Mouse (Mus musculus) stomach, postnatal 0 days (tissue): ENCODE data around the gene Sestd1. TPM values are rescaled to one million over a fixed set of nuclear protein-coding genes. Genes with fewer than 3 reads are reported as not detected.

Source experiments
- ATAC-seq: fragments of 200-750 bp; cut with Nextera tagmentation; 2 replicates; pipeline ENCODE4 v1.8.0; 2017; ENCODE audit not compliant: low FRiP score, low TSS enrichment
- DNase-seq: peaks from one replicate; pipeline ENCODE4 v3.0.0-alpha.2; 2016; ENCODE audit warnings: low spot score
- H3K27ac ChIP-seq: fragments of 300-500 bp; sonication (generic); replicated peaks from 2 replicates; pipeline ENCODE4 v1.5.1; 2014; ENCODE audit warnings: mild to moderate bottlenecking, control low read depth
- H3K27me3 ChIP-seq: fragments of 300-500 bp; sonication (generic); 2 replicates; pipeline ENCODE4 v1.6.1; 2014; ENCODE audit warnings: low read length; ENCODE audit not compliant: control insufficient read depth, insufficient read depth
- H3K36me3 ChIP-seq: fragments of 300-500 bp; sonication (generic); 2 replicates; pipeline ENCODE4 v1.6.1; 2014; ENCODE audit warnings: low read length, mixed read lengths; ENCODE audit not compliant: control insufficient read depth, insufficient read depth
- H3K4me1 ChIP-seq: fragments of 300-500 bp; sonication (generic); replicated peaks from 2 replicates; pipeline ENCODE4 v1.6.1; 2014; ENCODE audit warnings: antibody characterized with exemption; ENCODE audit not compliant: control insufficient read depth, insufficient read depth
- H3K4me2 ChIP-seq: fragments of 300-500 bp; sonication (generic); replicated peaks from 2 replicates; pipeline ENCODE4 v1.6.1; 2014; ENCODE audit warnings: low read depth, mild to moderate bottlenecking, control low read depth, moderate library complexity
- H3K4me3 ChIP-seq: fragments of 300-500 bp; sonication (generic); 2 replicates; pipeline ENCODE4 v1.5.1; 2014; ENCODE audit warnings: low read depth, low read length, control low read depth
- H3K9ac ChIP-seq: fragments of 300-500 bp; sonication (generic); 2 replicates; pipeline ENCODE4 v1.6.1; 2014; ENCODE audit warnings: mild to moderate bottlenecking, low read length, control low read depth, mixed read lengths
- H3K9me3 ChIP-seq: fragments of 300-500 bp; sonication (generic); 2 replicates; pipeline ENCODE4 v1.6.1; 2016; ENCODE audit warnings: low read length; ENCODE audit not compliant: control insufficient read depth
- CTCF ChIP-seq: IDR thresholded peaks from 2 replicates; pipeline ENCODE4 v1.5.1; 2016; ENCODE audit warnings: antibody characterized with exemption, low read depth, mild to moderate bottlenecking, moderate library complexity
- EP300 ChIP-seq: optimal IDR thresholded peaks from 2 replicates; pipeline ENCODE3; 2016; ENCODE audit warnings: antibody characterized with exemption
- WGBS: fragments of 180-500 bp; shearing (Covaris S2); extraction: QIAGEN DNeasy Blood & Tissue Kit; methylation state at CpG from one replicate; pipeline ENCODE4 v1.1.7; 2014; 5-methylcytosine and 5-hydroxymethylcytosine counted together
- polyA plus RNA-seq: library from polyadenylated mRNA; unstranded; fragments of >200 nt; fragmentation: Nextera tagmentation; extraction: Ambion mirVana; gene quantifications from 2 replicates; pipeline ENCODE4 v1.2.1, GENCODE M21; 2015

The Sestd1 gene
- polyA plus RNA-seq, 1 experiment from 2014 or later: 7.5 TPM

DNA sequence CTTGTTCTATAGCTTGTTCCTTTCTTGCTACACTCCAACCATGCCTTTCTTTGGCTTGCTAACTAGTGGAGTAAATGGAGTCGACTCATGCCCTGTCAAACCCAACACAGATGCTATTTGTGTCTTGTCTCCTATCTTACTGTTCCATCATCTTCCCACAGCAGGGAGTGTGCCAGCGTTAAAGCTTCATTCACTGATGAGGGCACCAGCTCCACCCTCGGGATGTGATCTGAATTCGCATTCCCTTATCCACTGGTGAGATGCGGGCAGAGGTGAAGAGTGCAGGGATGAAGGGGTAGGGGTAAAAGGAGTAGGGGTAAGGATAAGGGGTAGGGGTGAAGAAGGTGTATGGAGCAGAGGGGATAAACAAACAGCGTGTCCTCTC is 97.4 kb downstream of the Sestd1 start:
- H3K9ac ChIP-seq: no peak overlapping the region
- TF ChIP-seq CTCF (no peak), EP300 (no peak)
- H3K36me3 ChIP-seq: no peaks in the 10 kb centered on the region; the same call in 1 of the 2 replicates
- no peak overlapping the region for H3K4me3 ChIP-seq
- no peaks in the 10 kb centered on the region for H3K27me3 ChIP-seq
- H3K4me2 ChIP-seq: no peak overlapping the region
- 76% methylated on average over 6 of the region's 6 CpGs for WGBS
- ATAC-seq (no peak), DNase-seq (no peak)
- H3K27ac ChIP-seq: no peak overlapping the region; the same call in 1 of the 2 replicates
- H3K9me3 ChIP-seq: no peaks in the 10 kb centered on the region
- H3K4me1 ChIP-seq: no peaks in the 10 kb centered on the region

DNA sequence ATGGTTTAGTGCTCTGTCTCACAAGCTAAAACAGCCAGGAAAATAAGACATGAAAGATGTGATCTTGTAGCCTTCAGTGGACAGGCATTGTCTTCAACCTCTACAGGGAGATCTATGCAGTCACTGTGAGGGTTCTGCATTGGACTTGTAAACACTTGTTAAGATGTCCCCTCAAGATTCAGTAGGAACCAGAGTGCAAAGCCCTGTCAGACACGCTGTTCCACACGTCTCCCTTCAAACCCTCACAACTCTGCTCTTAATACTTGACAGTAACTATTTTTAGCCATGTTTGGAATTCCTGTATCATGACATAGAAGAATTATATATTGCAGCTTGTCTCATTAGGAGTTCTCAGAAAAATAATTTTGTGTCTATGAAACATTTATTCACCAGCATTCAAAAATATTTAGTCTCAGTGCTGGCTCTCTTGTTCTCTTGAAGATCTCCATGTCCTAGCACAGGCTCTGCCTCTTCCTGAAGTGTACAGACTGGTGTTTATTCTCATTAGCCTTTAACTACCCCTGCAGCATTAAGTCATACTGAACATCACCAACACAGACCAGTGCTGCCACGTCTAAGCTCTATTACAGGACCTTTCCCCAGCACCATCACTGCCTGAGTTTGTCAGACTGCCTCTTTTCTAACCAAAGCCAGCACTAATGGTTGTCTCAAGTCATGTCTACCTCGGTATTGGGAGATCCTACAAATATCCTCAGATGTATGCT is 98.0 kb downstream of the Sestd1 start:
- no peak for DNase-seq
- TF ChIP-seq EP300 (no peak), CTCF (no peak)
- H3K9me3 ChIP-seq: no peaks in the 10 kb centered on the region
- H3K27me3 ChIP-seq: no peaks in the 10 kb centered on the region
- H3K9ac ChIP-seq: no peak overlapping the region
- no peak overlapping the region for H3K4me3 ChIP-seq
- no peaks in the 10 kb centered on the region for H3K36me3 ChIP-seq
- H3K4me2 ChIP-seq: no peak overlapping the region
- WGBS: 48% methylated on average over 4 of the region's 4 CpGs
- no peaks in the 10 kb centered on the region for H3K4me1 ChIP-seq
- peak; percentile 21; the same call in 1 of the 2 replicates for ATAC-seq
- no peak overlapping the region; the same call in 1 of the 2 replicates for H3K27ac ChIP-seq

DNA sequence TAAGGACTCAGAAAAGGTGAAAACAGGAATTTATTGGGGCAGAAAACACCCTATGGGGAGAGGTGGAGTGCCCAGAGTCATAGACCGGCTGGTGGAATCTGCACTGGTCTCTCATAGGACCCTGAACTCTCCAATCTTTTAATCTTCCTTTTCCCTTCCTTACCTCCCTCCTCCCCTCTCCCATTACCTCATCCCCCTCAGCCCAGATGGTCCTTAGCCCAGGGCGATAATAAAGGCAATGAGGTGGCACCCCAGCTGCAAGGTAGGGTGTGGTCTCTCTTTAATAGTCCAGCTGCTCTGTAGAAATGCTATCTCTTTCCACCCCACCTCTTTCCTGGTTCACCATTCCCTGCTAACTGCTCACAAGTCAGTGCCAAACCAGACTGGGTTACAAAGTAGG is 102.9 kb downstream of the Sestd1 start:
- DNase-seq: no peak
- Histone ChIP-seq H3K27ac (peak overlapping the region; percentile 70), H3K9me3 (no peaks in the 10 kb centered on the region), H3K4me3 (no peak overlapping the region), H3K36me3 (no peaks in the 10 kb centered on the region), H3K9ac (no peak overlapping the region), H3K27me3 (no peaks in the 10 kb centered on the region), H3K4me2 (no peak overlapping the region), H3K4me1 (0 out of 2 replicates have a peak, but pooled peaks cover 2% of the 10 kb centered on the region)
- ATAC-seq: peak; percentile 21; the same call in 1 of the 2 replicates
- TF ChIP-seq CTCF (no peak), EP300 (no peak)
- 72% methylated on average over 2 of the region's 2 CpGs for WGBS

DNA sequence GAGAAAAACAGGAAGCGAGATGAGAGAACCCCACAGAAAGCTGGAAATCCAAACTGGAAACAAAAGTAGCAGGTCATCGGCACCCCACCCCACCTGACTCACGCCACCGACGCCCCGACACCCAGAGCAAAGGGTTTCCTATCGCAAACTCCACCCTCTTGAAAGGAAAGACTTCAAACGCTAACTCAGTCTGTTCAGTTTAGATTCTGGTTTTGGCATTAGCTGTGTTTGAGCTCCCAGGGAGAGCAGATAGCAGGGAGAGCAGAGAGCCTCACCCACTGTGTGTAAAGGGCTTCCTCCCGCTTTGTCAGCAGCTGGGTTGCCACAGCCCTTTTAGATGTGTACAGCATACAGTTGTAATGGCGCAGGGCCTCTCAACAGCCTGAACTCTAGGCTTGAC is 104.0 kb downstream of the Sestd1 start:
- 32% methylated on average over 10 of the region's 10 CpGs for WGBS

DNA sequence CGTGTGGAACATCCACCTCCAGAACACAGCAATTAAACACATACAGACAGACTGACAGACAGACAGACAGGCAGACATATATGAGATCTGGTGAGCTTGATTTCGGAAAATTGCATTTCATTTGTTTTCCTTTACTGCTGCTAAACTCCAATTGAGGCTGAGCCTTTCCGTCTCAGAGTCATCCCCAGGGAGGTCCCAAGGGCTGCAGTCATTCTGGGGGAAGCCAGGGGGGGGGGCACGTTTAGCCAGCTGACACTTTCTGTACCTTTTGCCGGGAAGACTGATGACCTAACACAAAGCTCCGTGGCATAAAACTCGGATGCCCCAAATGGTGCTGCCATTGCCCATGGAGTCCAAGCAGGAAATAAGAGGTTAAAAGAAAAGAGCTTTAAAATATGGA is 105.0 kb downstream of the Sestd1 start:
- WGBS: 54% methylated on average over 7 of the region's 7 CpGs
- Histone ChIP-seq H3K27me3 (no peaks in the 10 kb centered on the region), H3K4me1 (peaks cover 2% of the 10 kb centered on the region; the same call in 1 of the 2 replicates), H3K36me3 (no peaks in the 10 kb centered on the region), H3K9ac (no peak overlapping the region), H3K9me3 (no peaks in the 10 kb centered on the region), H3K4me3 (no peak overlapping the region), H3K4me2 (no peak overlapping the region), H3K27ac (no peak overlapping the region)
- no peak for TF ChIP-seq CTCF
- ATAC-seq (no peak), DNase-seq (no peak)

More for the DNA sequence above, 104.0 kb downstream of the Sestd1 start:
- Histone ChIP-seq H3K4me2 (peak overlapping the region; percentile 32; the same call in 1 of the 2 replicates), H3K9me3 (no peaks in the 10 kb centered on the region), H3K27me3 (no peaks in the 10 kb centered on the region), H3K4me1 (peaks cover 2% of the 10 kb centered on the region; the same call in 1 of the 2 replicates), H3K9ac (no peak overlapping the region), H3K4me3 (no peak overlapping the region), H3K36me3 (no peaks in the 10 kb centered on the region), H3K27ac (peak overlapping the region; percentile 74)
- peak; percentile 93 for ATAC-seq
- peak; percentile 81 for DNase-seq
- TF ChIP-seq EP300 (no peak), CTCF (no peak)

DNA sequence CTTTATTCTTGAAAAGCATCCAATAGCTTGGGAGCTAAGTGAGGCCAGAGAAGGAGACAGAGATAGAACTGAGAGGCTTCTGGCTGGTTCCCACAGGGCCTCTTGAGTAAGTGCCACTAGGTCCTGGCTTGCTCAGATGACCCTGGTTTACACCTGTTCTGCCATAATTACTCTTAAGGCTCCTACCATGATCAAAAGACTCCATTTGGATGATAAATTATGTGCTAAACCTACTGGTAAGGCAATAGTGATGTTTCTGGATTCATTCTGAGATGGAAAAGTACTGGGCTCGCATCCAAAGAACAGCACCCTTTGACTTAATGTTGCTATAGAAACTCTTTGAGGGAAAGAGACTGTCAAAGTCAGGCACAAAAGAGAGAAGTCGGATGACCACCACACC is 106.1 kb downstream of the Sestd1 start:
- WGBS: 54% methylated on average over 2 of the region's 2 CpGs

More for the DNA sequence above, 106.1 kb downstream of the Sestd1 start:
- no peaks in the 10 kb centered on the region for H3K27me3 ChIP-seq
- DNase-seq: no peak
- H3K4me1 ChIP-seq: peaks cover 2% of the 10 kb centered on the region; the same call in 1 of the 2 replicates
- no peak for ATAC-seq
- H3K9me3 ChIP-seq: no peaks in the 10 kb centered on the region
- TF ChIP-seq EP300 (no peak), CTCF (no peak)
- no peak overlapping the region for H3K27ac ChIP-seq
- H3K36me3 ChIP-seq: no peaks in the 10 kb centered on the region
- H3K4me3 ChIP-seq: no peak overlapping the region
- H3K4me2 ChIP-seq: no peak overlapping the region
- no peak overlapping the region for H3K9ac ChIP-seq
